Mouse (Mus musculus) myocyte (in vitro differentiated cells): ENCODE data around the gene Rccd1.

Experiments
- CEBPB ChIP-seq: IDR thresholded peaks from 2 replicates; pipeline ENCODE4 v1.6.1; 2011; ENCODE audit warnings: mild to moderate bottlenecking, moderate library complexity; ENCODE audit not compliant: poor library complexity, insufficient read depth, severe bottlenecking
- E2F4 ChIP-seq: IDR thresholded peaks from one replicate; pipeline ENCODE4 v1.6.1; 2011; ENCODE audit warnings: mild to moderate bottlenecking, control low read depth, moderate library complexity; ENCODE audit not compliant: insufficient read depth
- MAX ChIP-seq: IDR thresholded peaks from one replicate; pipeline ENCODE4 v1.6.1; 2011; ENCODE audit warnings: low read depth, mild to moderate bottlenecking, control low read depth
- MYOD1 ChIP-seq, 3 experiments: IDR thresholded peaks; one replicate each; pipeline ENCODE4 v1.6.1; 2011; ENCODE audit warnings: control low read depth in 2 of 3, low read depth in 2 of 3, mild to moderate bottlenecking in 2 of 3, moderate library complexity in 1 of 3; ENCODE audit not compliant: insufficient read length in 2 of 3, control insufficient read depth in 1 of 3
- MYOG ChIP-seq, 3 experiments: IDR thresholded peaks; one replicate each; pipeline ENCODE4 v1.6.1; 2011; ENCODE audit warnings: control low read depth in 2 of 3, low read depth in 2 of 3, mild to moderate bottlenecking in 2 of 3; ENCODE audit not compliant: insufficient read length in 2 of 3, control insufficient read depth in 1 of 3, insufficient read depth in 1 of 3
- POLR2A ChIP-seq: IDR thresholded peaks from one replicate; pipeline ENCODE4 v1.6.1; 2011; ENCODE audit warnings: low read depth, mild to moderate bottlenecking, control low read depth, moderate library complexity; ENCODE audit not compliant: insufficient read length
- POLR2AphosphoS2 ChIP-seq: IDR thresholded peaks from one replicate; pipeline ENCODE4 v1.6.1; 2011; ENCODE audit warnings: low read depth, control low read depth; ENCODE audit not compliant: insufficient read length
- USF1 ChIP-seq: IDR thresholded peaks from one replicate; pipeline ENCODE4 v1.6.1; 2011; ENCODE audit warnings: low read depth, mild to moderate bottlenecking, control low read depth, moderate library complexity

GRCm38 (mm10) chr7:80331433-80331832 lies 7.2 kb upstream of the Rccd1 start:
- TF ChIP-seq MYOG (IDR thresholded peaks at IDR 0.05; ENCODE audit: control insufficient read depth in 1 of 3, insufficient read depth in 1 of 3, insufficient read length in 2 of 3, low read depth in 2 of 3), result no peak
- TF ChIP-seq MAX, result no peak
- TF ChIP-seq POLR2A, result no peak
- TF ChIP-seq USF1, result no peak
- no peak for TF ChIP-seq E2F4
- TF ChIP-seq POLR2AphosphoS2, result no peak
- TF ChIP-seq MYOD1 (IDR thresholded peaks at IDR 0.05; ENCODE audit: control insufficient read depth in 1 of 3, insufficient read length in 2 of 3, low read depth in 2 of 3), result no peak
- no peak for TF ChIP-seq CEBPB
